Mouse (Mus musculus) kidney, adult 2 months (tissue): ENCODE data around the gene Gm43552.

Experiments used
- CTCF ChIP-seq: fragments of 200-500 bp; conservative IDR thresholded peaks from 2 replicates; pipeline ENCODE4 v1.5.1; 2011; ENCODE audit warnings: low read depth, mild to moderate bottlenecking, control low read depth, low read length, moderate library complexity, mixed read lengths; ENCODE audit not compliant: insufficient read depth, insufficient read length
- POLR2A ChIP-seq: fragments of 200-500 bp; IDR thresholded peaks from one replicate; pipeline ENCODE4 v1.6.1; 2011; ENCODE audit warnings: low read depth, low read length, control low read depth

DNA sequence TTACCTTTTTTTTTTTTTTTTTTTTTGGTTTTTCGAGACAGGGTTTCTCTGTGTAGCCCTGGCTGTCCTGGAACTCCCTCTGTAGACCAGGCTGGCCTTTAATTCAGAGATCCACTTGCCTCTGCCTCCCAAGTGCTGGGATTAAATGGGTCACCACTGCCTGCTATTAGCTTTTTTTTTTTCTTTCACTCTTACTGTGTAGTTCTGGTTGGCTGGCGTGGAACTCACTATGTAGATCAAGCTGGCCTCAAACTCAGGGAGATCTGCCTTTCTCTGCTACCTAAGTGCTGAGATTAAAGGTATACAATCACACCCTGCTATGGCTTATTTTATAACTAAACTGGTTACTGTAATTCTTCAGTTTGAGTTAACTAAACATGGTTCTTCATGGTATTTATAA lies 6.1 kb downstream of the Gm43552 start:
- TF ChIP-seq CTCF (no peak), POLR2A (no peak)
